Mouse (Mus musculus): ENCODE measurements around the gene Rab40c. TPM values are rescaled to one million over a fixed set of nuclear protein-coding genes. Genes with fewer than 3 reads are reported as not detected.

The Rab40c gene
- total RNA-seq, 2 experiments from 2014 or later = 17.0 to 17.4 TPM

- no peak for DNase-seq (ENCODE audit: low spot score)
- intact Hi-C loops (cut with DNase I) = no loop called here
Measured at GRCm38 (mm10) chr17:25864311-25864710, 55.2 kb downstream of the Rab40c start.

DNA sequence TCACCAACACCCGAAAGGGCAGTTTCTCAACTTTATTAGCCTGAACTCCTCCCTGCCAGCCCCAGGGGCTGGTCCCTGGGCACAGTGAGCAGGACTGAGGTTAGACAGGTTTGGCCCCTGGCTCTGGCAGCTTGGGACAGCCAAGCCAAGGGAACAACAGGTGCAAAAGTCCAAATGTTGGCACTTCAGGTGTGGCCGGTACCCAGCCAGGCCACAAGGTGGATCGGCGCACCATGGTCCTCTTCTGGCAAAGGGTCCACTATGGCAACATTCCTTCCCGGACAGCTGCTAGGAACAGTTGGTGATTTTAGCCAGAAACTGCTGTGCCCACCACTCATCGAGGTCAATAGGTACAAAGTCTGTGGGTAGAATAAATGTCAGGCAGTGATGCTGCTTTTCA, 55.8 kb downstream of the Rab40c start:
- intact Hi-C loops (cut with DNase I) = no loop called here
- no peak for DNase-seq (ENCODE audit: low spot score)

- intact Hi-C loops (cut with DNase I) = no loop called here
- DNase-seq (ENCODE audit: low spot score) = no peak
Measured at GRCm38 (mm10) chr17:25861704-25862612, 57.6 kb downstream of the Rab40c start.

- DNase-seq (ENCODE audit: low spot score) = peak; percentile 85
- intact Hi-C loops (cut with DNase I) = no loop called here
Measured at GRCm38 (mm10) chr17:25860832-25861703, 58.5 kb downstream of the Rab40c start, which contains the start of gene Wdr90. TSS of gene Wdr90 (minus strand) at chr17:25861501.

GRCm38 (mm10) chr17:25860229-25860628, 59.3 kb downstream of the Rab40c start:
- intact Hi-C loops (cut with DNase I) = no loop called here

GRCm38 (mm10) chr17:25844396-25844901, 75.1 kb downstream of the Rab40c start, which contains the start of gene Rhot2:
TSS of gene Rhot2 (minus strand) at chr17:25844851.
- peak; percentile 89 for DNase-seq (ENCODE audit: low spot score)
- intact Hi-C loops (cut with DNase I) = loop anchor here (1.0 kb wide), 1 partner anchor 15 kb away; no protein-coding TSS in a partner anchor

More at GRCm38 (mm10) chr17:25860229-25860628, 59.3 kb downstream of the Rab40c start:
- DNase-seq (ENCODE audit: low spot score) = no peak

GRCm38 (mm10) chr17:25843636-25844395, 75.7 kb downstream of the Rab40c start:
- intact Hi-C loops (cut with DNase I) = loop anchor here (1.0 kb wide), 1 partner anchor 15 kb away; no protein-coding TSS in a partner anchor
- no peak for DNase-seq (ENCODE audit: low spot score)

DNA sequence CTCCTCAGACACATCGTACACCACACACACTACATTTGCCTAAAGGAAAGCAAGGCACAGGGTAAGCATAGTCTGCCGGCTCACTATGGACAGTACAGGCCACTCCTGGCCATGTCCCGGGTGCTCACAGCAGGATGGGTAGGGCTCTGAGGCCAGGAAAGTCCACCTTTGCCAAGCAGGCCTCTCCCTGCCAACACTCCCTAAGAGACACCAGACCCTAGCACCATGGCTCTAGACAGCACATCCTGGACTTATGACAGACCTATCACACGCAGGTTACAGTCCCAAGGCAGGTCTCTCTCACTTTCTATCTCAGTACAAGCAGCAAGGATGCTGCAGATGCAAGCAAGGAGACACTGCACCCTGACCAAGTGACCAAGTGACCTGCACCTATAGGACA, 76.4 kb downstream of the Rab40c start:
- intact Hi-C loops (cut with DNase I) = no loop called here
- DNase-seq (ENCODE audit: low spot score) = no peak

DNA sequence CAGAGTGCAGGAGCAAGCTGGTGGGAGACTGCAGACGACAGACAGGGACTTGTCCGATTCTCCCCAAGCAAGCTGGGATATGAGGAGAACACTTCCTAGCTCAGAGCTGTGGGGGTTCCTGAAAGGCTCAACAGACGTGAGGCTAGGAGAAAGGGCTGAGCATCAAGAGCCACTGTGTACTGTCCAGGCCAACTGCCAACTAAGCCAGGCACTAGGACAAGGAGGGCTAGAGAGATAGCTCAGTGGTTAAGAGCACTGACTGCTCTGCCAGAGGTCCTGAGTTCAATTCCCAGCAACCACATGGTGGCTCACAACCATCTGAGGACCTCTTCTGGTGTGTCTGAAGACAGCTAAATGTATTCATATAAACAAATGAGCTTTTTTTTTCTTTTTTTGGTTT, 77.0 kb downstream of the Rab40c start:
- intact Hi-C loops (cut with DNase I) = no loop called here

GRCm38 (mm10) chr17:25841117-25841880, 78.2 kb downstream of the Rab40c start, which contains the start of gene Gm20683:
TSS of gene Gm20683 (minus strand) at chr17:25841763.
- intact Hi-C loops (cut with DNase I) = no loop called here
- no peak for DNase-seq (ENCODE audit: low spot score)

More for the DNA sequence above, 77.0 kb downstream of the Rab40c start:
- DNase-seq (ENCODE audit: low spot score) = no peak

- intact Hi-C loops (cut with DNase I) = no loop called here
- no peak for DNase-seq (ENCODE audit: low spot score)
Measured at GRCm38 (mm10) chr17:25840519-25840918, 79.0 kb downstream of the Rab40c start.

GRCm38 (mm10) chr17:25839455-25840235, 79.9 kb downstream of the Rab40c start:
- intact Hi-C loops (cut with DNase I) = no loop called here
- DNase-seq (ENCODE audit: low spot score) = no peak

- DNase-seq (ENCODE audit: low spot score) = no peak
- intact Hi-C loops (cut with DNase I) = no loop called here
Measured at GRCm38 (mm10) chr17:25838904-25839303, 80.6 kb downstream of the Rab40c start.

- intact Hi-C loops (cut with DNase I) = no loop called here
- no peak for DNase-seq (ENCODE audit: low spot score)
Measured at GRCm38 (mm10) chr17:25837533-25837932, 82.0 kb downstream of the Rab40c start.

DNA sequence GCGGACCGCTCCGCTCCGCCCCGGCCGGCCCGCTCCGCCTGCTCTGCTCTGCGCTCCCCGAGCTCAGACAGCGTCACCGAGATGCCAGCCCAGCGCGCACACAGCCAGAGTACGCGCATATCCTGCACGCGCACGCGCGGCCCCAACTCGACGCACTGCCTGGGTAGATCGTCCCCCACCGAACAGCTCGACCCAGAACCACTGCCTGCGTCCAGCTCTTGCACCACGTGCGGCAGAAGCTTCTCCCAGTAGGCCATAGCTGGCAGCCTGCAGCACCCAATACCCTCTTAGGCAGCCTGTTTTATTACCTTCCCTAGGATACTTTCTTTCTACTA, 82.5 kb downstream of the Rab40c start, which contains the start of gene Rhbdl1:
TSS of gene Rhbdl1 (minus strand) at position 220 of the 335 bp plus-strand sequence.
- DNase-seq (ENCODE audit: low spot score) = peak; percentile 51
- intact Hi-C loops (cut with DNase I) = no loop called here

GRCm38 (mm10) chr17:25836397-25837075, 83.0 kb downstream of the Rab40c start:
- intact Hi-C loops (cut with DNase I) = no loop called here
- no peak for DNase-seq (ENCODE audit: low spot score)

DNA sequence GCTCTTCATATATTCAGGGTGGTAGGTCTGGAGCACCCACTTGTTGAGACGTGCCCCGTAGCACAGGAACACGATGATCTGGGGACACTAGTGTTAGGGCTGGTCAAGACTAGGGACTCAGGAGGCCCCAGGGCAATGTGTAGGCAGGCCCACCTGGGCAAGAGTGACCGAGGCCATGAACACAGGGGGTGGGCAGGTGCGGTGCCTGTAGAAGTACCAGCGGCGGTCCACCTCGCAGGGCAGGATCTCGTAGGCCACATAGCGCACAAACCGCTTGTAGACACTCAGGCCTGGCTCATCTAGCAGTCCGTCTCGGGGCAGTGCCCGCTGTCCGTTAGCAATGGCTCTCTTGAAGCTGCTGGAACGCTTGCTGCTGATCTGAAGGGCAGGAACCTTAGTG, 83.7 kb downstream of the Rab40c start:
- intact Hi-C loops (cut with DNase I) = no loop called here
- DNase-seq (ENCODE audit: low spot score) = no peak
